Mouse (Mus musculus): ENCODE data around the gene Olfr733. TPM values are rescaled to one million over a fixed set of nuclear protein-coding genes. Genes with fewer than 3 reads are reported as not detected.

The Olfr733 gene
- not detected in 2 replicates for polyA plus RNA-seq (2015; fragmentation: Nextera tagmentation; extraction: Ambion mirVana)

GRCm38 (mm10) chr14:50301422-50301821 is at the start of gene Olfr733:
TSS of gene Olfr733 (minus strand) at chr14:50301522.
- no peak for ATAC-seq (ENCODE audit: low FRiP score, low read depth)
- Histone ChIP-seq H3K4me1 (no peaks in the 10 kb centered on the region), H3K27ac (no peak within 1 kb of the TSS), H3K9ac (no peak within 1 kb of the TSS), H3K4me3 (no peak within 1 kb of the TSS), H3K4me2 (replicated peaks) (no peak within 1 kb of the TSS), H3K36me3 (no peaks in the 10 kb centered on the region), H3K27me3 (no peaks in the 10 kb centered on the region), H3K9me3 (no peaks in the 10 kb centered on the region)

DNA sequence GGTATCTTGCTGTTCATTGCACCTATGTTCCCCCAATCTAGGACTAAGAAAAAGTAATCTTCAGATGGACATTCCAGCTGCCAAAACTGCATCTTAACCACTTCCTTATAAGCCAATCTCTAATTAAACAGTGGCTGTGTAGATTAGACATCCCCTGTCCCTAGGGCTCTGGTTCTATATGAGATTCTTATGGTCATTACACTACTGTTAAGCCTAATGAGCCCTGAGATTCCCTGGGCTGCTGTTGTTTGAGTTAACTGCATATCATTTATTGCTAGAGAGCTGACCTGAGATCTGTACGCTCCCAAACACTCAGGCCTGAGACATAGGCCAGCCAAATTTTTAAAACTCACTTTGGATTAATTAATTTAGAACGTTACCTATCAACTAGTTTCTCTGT is 47.5 kb upstream of the Olfr733 start, which contains the start of gene Olfr735:
Olfr735 (minus strand) TSS at position 77 of the 400 bp plus-strand sequence.
- Histone ChIP-seq H3K9me3 (no peaks in the 10 kb centered on the region), H3K4me3 (no peak within 1 kb of the TSS), H3K4me1 (no peaks in the 10 kb centered on the region), H3K27ac (no peak within 1 kb of the TSS), H3K27me3 (no peaks in the 10 kb centered on the region), H3K36me3 (no peaks in the 10 kb centered on the region), H3K4me2 (replicated peaks) (no peak within 1 kb of the TSS), H3K9ac (no peak within 1 kb of the TSS)
- no peak for ATAC-seq (ENCODE audit: low FRiP score, low read depth)
- 77% methylated on average over 2 of the region's 2 CpGs for WGBS

GRCm38 (mm10) chr14:50326661-50327060 is 25.3 kb upstream of the Olfr733 start, which contains the start of gene Olfr734:
TSS of gene Olfr734 (minus strand) at chr14:50326761.
- no peaks in the 10 kb centered on the region for H3K4me1 ChIP-seq
- H3K27ac ChIP-seq, result no peak within 1 kb of the TSS
- no peaks in the 10 kb centered on the region for H3K9me3 ChIP-seq
- WGBS, result 69% methylated on average over 1 of the region's 1 CpGs
- H3K4me2 ChIP-seq (replicated peaks), result no peak within 1 kb of the TSS
- no peak within 1 kb of the TSS for H3K4me3 ChIP-seq
- ATAC-seq (ENCODE audit: low FRiP score, low read depth), result no peak
- no peak within 1 kb of the TSS for H3K9ac ChIP-seq
- no peaks in the 10 kb centered on the region for H3K27me3 ChIP-seq
- H3K36me3 ChIP-seq, result no peaks in the 10 kb centered on the region

GRCm38 (mm10) chr14:50284106-50284505 is 17.2 kb downstream of the Olfr733 start, which contains the start of gene Olfr732:
TSS of gene Olfr732 (minus strand) at chr14:50284206.
- 89% methylated on average over 1 of the region's 1 CpGs for WGBS
- H3K4me1 ChIP-seq, result no peaks in the 10 kb centered on the region
- no peak within 1 kb of the TSS for H3K27ac ChIP-seq
- H3K4me2 ChIP-seq (replicated peaks), result no peak within 1 kb of the TSS
- no peak within 1 kb of the TSS for H3K9ac ChIP-seq
- H3K4me3 ChIP-seq, result no peak within 1 kb of the TSS
- ATAC-seq (ENCODE audit: low FRiP score, low read depth), result no peak
- H3K36me3 ChIP-seq, result no peaks in the 10 kb centered on the region
- no peaks in the 10 kb centered on the region for H3K27me3 ChIP-seq
- no peaks in the 10 kb centered on the region for H3K9me3 ChIP-seq

Other genes starting within 250 kb of the Olfr733 start
- gene Olfr726, start 210.6 kb downstream of the Olfr733 start, polyA plus RNA-seq (2015; fragmentation: Nextera tagmentation; extraction: Ambion mirVana), result not detected in 2 replicates
- gene Olfr727, start 178.3 kb downstream of the Olfr733 start, polyA plus RNA-seq (2015; fragmentation: Nextera tagmentation; extraction: Ambion mirVana), result not detected in 2 replicates
- not detected in 2 replicates for gene Olfr728, start 158.8 kb downstream of the Olfr733 start, polyA plus RNA-seq (2015; fragmentation: Nextera tagmentation; extraction: Ambion mirVana)
- gene Olfr729, start 148.6 kb downstream of the Olfr733 start, polyA plus RNA-seq (2015; fragmentation: Nextera tagmentation; extraction: Ambion mirVana), result not detected in 2 replicates
- gene Olfr730, start 113.3 kb downstream of the Olfr733 start, polyA plus RNA-seq (2015; fragmentation: Nextera tagmentation; extraction: Ambion mirVana), result not detected in 2 replicates
- not detected in 2 replicates for gene Olfr731, start 59.7 kb downstream of the Olfr733 start, polyA plus RNA-seq (2015; fragmentation: Nextera tagmentation; extraction: Ambion mirVana)
- not detected in 2 replicates for gene Olfr732, start 17.3 kb downstream of the Olfr733 start, polyA plus RNA-seq (2015; fragmentation: Nextera tagmentation; extraction: Ambion mirVana)
- gene Olfr734, start 25.2 kb upstream of the Olfr733 start, polyA plus RNA-seq (2015; fragmentation: Nextera tagmentation; extraction: Ambion mirVana), result not detected in 2 replicates
- not detected in 2 replicates for gene Olfr735, start 47.4 kb upstream of the Olfr733 start, polyA plus RNA-seq (2015; fragmentation: Nextera tagmentation; extraction: Ambion mirVana)
- gene Tlr11, start 56.4 kb upstream of the Olfr733 start, polyA plus RNA-seq (2015; fragmentation: Nextera tagmentation; extraction: Ambion mirVana), result not detected in 2 replicates
- gene Olfr736, start 79.6 kb upstream of the Olfr733 start, polyA plus RNA-seq (2015; fragmentation: Nextera tagmentation; extraction: Ambion mirVana), result not detected in 2 replicates
- gene Olfr738, start 106.0 kb upstream of the Olfr733 start, polyA plus RNA-seq (2015; fragmentation: Nextera tagmentation; extraction: Ambion mirVana), result not detected in 2 replicates
- gene Olfr739, start 117.1 kb upstream of the Olfr733 start, polyA plus RNA-seq (2015; fragmentation: Nextera tagmentation; extraction: Ambion mirVana), result not detected in 2 replicates
- gene Olfr740, start 144.0 kb upstream of the Olfr733 start, polyA plus RNA-seq (2015; fragmentation: Nextera tagmentation; extraction: Ambion mirVana), result not detected in 2 replicates
- gene Olfr741, start 171.2 kb upstream of the Olfr733 start, polyA plus RNA-seq (2015; fragmentation: Nextera tagmentation; extraction: Ambion mirVana), result not detected in 2 replicates
- not detected in 2 replicates for gene Olfr742, start 202.1 kb upstream of the Olfr733 start, polyA plus RNA-seq (2015; fragmentation: Nextera tagmentation; extraction: Ambion mirVana)
- not detected in 2 replicates for gene Olfr743, start 220.3 kb upstream of the Olfr733 start, polyA plus RNA-seq (2015; fragmentation: Nextera tagmentation; extraction: Ambion mirVana)